Mouse (Mus musculus) G1E (cell line): ENCODE measurements at regions not wholly inside any gene's neighbourhood (a gene's known extent, or its start where the extent isn't known, plus 50 kb on each side); places are given as distances from the start of the nearest gene placed in this dataset.

Experiments
- CTCF ChIP-seq: IDR thresholded peaks from 2 replicates; pipeline ENCODE4 v1.5.1; 2012; ENCODE audit warnings: low read depth, low read length, inconsistent platforms, mixed read lengths
- GATA1 ChIP-seq: IDR thresholded peaks from 2 replicates; pipeline ENCODE4 v1.6.1; 2012; ENCODE audit warnings: borderline replicate concordance, low read length, inconsistent platforms, mixed read lengths

DNA sequence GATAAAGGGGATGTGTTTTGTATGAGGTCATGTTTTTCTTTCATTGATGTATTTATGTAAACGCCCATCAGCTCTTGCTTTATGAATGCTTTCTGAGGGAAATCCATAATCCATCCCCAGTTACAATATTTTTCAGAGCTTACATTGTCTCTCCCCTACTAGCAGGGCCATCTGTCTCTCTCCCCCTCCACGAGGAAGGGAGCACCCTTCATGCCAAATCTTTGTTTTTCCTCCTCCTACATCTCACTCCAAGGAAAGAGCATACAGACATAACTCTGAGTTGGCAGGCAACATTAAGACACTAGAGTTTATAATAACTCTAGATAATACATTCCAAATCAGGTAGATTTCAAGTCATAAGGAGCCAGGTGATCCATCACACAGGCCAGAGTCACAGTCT lies 509.1 kb downstream of the Galc start:
- no peak for TF ChIP-seq CTCF
- no peak for TF ChIP-seq GATA1
